Mouse (Mus musculus): Measurements from ENCODE around the gene Nav3. TPM values are rescaled to one million over a fixed set of nuclear protein-coding genes. Genes with fewer than 3 reads are reported as not detected.
A peak's percentile ranks its signal among the peaks of the same experiment; 100 is the strongest.

Gene Nav3
- polyA plus RNA-seq, 1 experiment from 2014 or later, result 27.7 TPM

DNA sequence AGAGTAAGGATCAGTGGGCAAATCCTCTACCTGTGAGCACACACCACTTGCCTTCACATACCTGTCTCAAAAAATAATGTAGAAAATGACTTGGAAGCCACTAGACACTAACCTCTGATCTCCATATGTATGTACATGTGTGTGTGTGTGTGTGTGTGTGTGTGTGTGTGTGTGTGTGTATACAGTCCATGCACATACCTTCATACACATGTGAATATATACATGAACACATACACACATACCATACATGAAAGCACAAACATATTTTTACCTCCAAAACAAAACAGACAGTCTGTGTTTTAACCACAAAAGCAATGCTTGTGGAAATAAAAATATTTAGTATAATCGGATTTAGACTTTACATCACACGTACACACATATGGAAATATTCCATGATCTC is 287.1 kb downstream of the Nav3 start:
- Histone ChIP-seq H3K4me3 (replicated peaks; ENCODE audit: low read length) (no peak overlapping the region), H3K9ac (no peak overlapping the region), H3K9me3 (ENCODE audit: control insufficient read depth, low read length) (no peaks in the 10 kb centered on the region), H3K27ac (no peak overlapping the region), H3K4me2 (replicated peaks) (no peak overlapping the region), H3K36me3 (replicated peaks; ENCODE audit: control insufficient read depth, insufficient read depth) (no peaks in the 10 kb centered on the region), H3K27me3 (ENCODE audit: control insufficient read depth, insufficient read depth, low read length) (no peaks in the 10 kb centered on the region), H3K4me1 (replicated peaks; ENCODE audit: control insufficient read depth, insufficient read depth, low read length) (peaks cover 11% of the 10 kb centered on the region)
- ATAC-seq (ENCODE audit: low FRiP score), result no peak
- no peak for DNase-seq (ENCODE audit: low spot score)
- 85% methylated on average over 2 of the region's 2 CpGs for WGBS

DNA sequence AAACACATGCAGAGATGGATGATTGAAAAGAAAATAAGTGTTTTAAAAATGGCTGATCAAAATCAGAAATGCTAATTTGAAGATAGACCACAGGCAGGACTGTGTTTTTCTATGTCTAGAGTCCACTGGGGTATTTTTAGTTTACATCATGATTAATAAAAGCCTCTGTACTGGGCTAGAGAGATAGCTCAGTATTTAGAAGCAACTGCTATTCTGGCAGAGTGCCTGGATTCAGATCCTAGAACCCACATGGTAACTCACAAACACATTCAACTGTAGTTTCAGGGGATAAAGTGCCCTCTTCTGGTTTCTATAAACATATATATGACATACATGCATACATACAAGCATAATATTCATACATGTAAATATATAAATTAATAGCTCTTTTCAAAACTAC is 293.4 kb downstream of the Nav3 start:
- H3K9ac ChIP-seq, result no peak overlapping the region
- no peak overlapping the region for H3K4me3 ChIP-seq (replicated peaks; ENCODE audit: low read length)
- H3K27ac ChIP-seq, result no peak overlapping the region
- H3K27me3 ChIP-seq (ENCODE audit: control insufficient read depth, insufficient read depth, low read length), result no peaks in the 10 kb centered on the region
- no peak overlapping the region for H3K4me2 ChIP-seq (replicated peaks)
- H3K9me3 ChIP-seq (ENCODE audit: control insufficient read depth, low read length), result no peaks in the 10 kb centered on the region
- DNase-seq (ENCODE audit: low spot score) (no peak), ATAC-seq (ENCODE audit: low FRiP score) (no peak)
- peaks cover 33% of the 10 kb centered on the region for H3K4me1 ChIP-seq (replicated peaks; ENCODE audit: control insufficient read depth, insufficient read depth, low read length)
- H3K36me3 ChIP-seq (replicated peaks; ENCODE audit: control insufficient read depth, insufficient read depth), result no peaks in the 10 kb centered on the region

GRCm38 (mm10) chr10:110160894-110161293 is 295.1 kb downstream of the Nav3 start:
- WGBS, result 36% methylated on average over 5 of the region's 5 CpGs
- H3K9me3 ChIP-seq (ENCODE audit: control insufficient read depth, low read length), result no peaks in the 10 kb centered on the region
- peak; percentile 47; the same call in 1 of the 2 replicates for ATAC-seq (ENCODE audit: low FRiP score)

DNA sequence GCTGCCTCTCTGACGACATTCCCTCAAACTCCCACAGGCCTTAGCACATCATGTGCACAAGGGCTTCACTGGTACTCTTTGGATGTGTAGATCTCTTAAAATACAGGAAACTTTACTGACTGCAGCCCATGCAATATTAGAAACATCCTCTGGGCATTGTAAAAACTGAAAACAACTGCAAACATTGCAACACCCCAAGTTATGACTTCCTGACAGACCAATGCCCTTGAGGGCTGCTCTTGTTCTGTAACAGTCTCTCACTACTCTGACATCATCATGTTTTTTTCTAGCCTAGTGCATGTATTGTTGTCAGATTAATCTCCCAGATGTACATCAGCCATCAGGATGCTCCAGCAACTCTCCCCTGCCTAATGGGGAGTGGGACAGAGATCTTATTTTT is 296.5 kb downstream of the Nav3 start:
- no peaks in the 10 kb centered on the region for H3K36me3 ChIP-seq (replicated peaks; ENCODE audit: control insufficient read depth, insufficient read depth)
- H3K27ac ChIP-seq, result peak overlapping the region; percentile 70
- no peak overlapping the region for H3K4me3 ChIP-seq (replicated peaks; ENCODE audit: low read length)
- no peaks in the 10 kb centered on the region for H3K9me3 ChIP-seq (ENCODE audit: control insufficient read depth, low read length)
- peaks cover 48% of the 10 kb centered on the region for H3K4me1 ChIP-seq (replicated peaks; ENCODE audit: control insufficient read depth, insufficient read depth, low read length)
- ATAC-seq (ENCODE audit: low FRiP score) (no peak), DNase-seq (ENCODE audit: low spot score) (no peak)
- H3K9ac ChIP-seq, result no peak overlapping the region
- no peaks in the 10 kb centered on the region for H3K27me3 ChIP-seq (ENCODE audit: control insufficient read depth, insufficient read depth, low read length)
- 19% methylated on average over 1 of the region's 1 CpGs for WGBS
- H3K4me2 ChIP-seq (replicated peaks), result no peak overlapping the region

More at GRCm38 (mm10) chr10:110160894-110161293, 295.1 kb downstream of the Nav3 start:
- peaks cover 37% of the 10 kb centered on the region for H3K4me1 ChIP-seq (replicated peaks; ENCODE audit: control insufficient read depth, insufficient read depth, low read length)
- H3K27me3 ChIP-seq (ENCODE audit: control insufficient read depth, insufficient read depth, low read length), result no peaks in the 10 kb centered on the region
- DNase-seq (ENCODE audit: low spot score), result no peak
- no peaks in the 10 kb centered on the region for H3K36me3 ChIP-seq (replicated peaks; ENCODE audit: control insufficient read depth, insufficient read depth)
- H3K4me2 ChIP-seq (replicated peaks), result no peak overlapping the region
- peak overlapping the region; percentile 70; the same call in 1 of the 2 replicates for H3K27ac ChIP-seq
- H3K4me3 ChIP-seq (replicated peaks; ENCODE audit: low read length), result no peak overlapping the region
- H3K9ac ChIP-seq, result no peak overlapping the region

GRCm38 (mm10) chr10:110158122-110158521 is 297.9 kb downstream of the Nav3 start:
- ATAC-seq (ENCODE audit: low FRiP score), result no peak
- H3K36me3 ChIP-seq (replicated peaks; ENCODE audit: control insufficient read depth, insufficient read depth), result no peaks in the 10 kb centered on the region
- no peaks in the 10 kb centered on the region for H3K27me3 ChIP-seq (ENCODE audit: control insufficient read depth, insufficient read depth, low read length)
- H3K9me3 ChIP-seq (ENCODE audit: control insufficient read depth, low read length), result no peaks in the 10 kb centered on the region
- peaks cover 42% of the 10 kb centered on the region for H3K4me1 ChIP-seq (replicated peaks; ENCODE audit: control insufficient read depth, insufficient read depth, low read length)
- no peak overlapping the region for H3K4me2 ChIP-seq (replicated peaks)
- no peak overlapping the region for H3K4me3 ChIP-seq (replicated peaks; ENCODE audit: low read length)
- 46% methylated on average over 3 of the region's 3 CpGs for WGBS
- no peak for DNase-seq (ENCODE audit: low spot score)
- H3K9ac ChIP-seq, result no peak overlapping the region
- H3K27ac ChIP-seq, result no peak overlapping the region

DNA sequence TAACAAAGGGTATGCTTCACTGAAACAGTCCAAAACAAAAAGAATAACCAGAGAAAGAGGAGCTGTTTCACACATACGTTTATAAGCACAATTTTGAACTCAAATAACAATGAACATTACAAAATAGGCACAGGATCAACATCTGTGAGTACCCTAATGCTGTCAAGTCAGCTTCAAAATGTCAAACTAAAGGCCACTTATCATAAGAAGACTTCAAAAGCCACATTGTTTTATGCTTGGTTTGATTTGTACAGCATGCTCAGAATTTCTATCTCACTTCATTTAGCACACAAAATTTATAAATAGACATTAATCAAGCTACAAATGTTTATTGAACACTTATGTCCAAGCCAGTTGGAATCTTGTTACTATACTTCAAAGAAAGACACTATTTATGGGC is 299.6 kb downstream of the Nav3 start:
- H3K9me3 ChIP-seq (ENCODE audit: control insufficient read depth, low read length), result no peaks in the 10 kb centered on the region
- no peak overlapping the region for H3K9ac ChIP-seq
- 51% methylated on average over 1 of the region's 1 CpGs for WGBS
- DNase-seq (ENCODE audit: low spot score), result no peak
- H3K27me3 ChIP-seq (ENCODE audit: control insufficient read depth, insufficient read depth, low read length), result no peaks in the 10 kb centered on the region
- no peak for ATAC-seq (ENCODE audit: low FRiP score)
- no peaks in the 10 kb centered on the region for H3K36me3 ChIP-seq (replicated peaks; ENCODE audit: control insufficient read depth, insufficient read depth)
- H3K4me1 ChIP-seq (replicated peaks; ENCODE audit: control insufficient read depth, insufficient read depth, low read length), result peaks cover 40% of the 10 kb centered on the region
- no peak overlapping the region for H3K4me3 ChIP-seq (replicated peaks; ENCODE audit: low read length)
- no peak overlapping the region for H3K4me2 ChIP-seq (replicated peaks)
- 0 out of 2 replicates have a peak overlapping the region, but pooled peaks have one; percentile 32 for H3K27ac ChIP-seq

- Histone ChIP-seq H3K4me3 (replicated peaks; ENCODE audit: low read length) (no peak overlapping the region), H3K36me3 (replicated peaks; ENCODE audit: control insufficient read depth, insufficient read depth) (no peaks in the 10 kb centered on the region), H3K9ac (no peak overlapping the region), H3K4me2 (replicated peaks) (no peak overlapping the region), H3K27me3 (ENCODE audit: control insufficient read depth, insufficient read depth, low read length) (no peaks in the 10 kb centered on the region), H3K4me1 (replicated peaks; ENCODE audit: control insufficient read depth, insufficient read depth, low read length) (peaks cover 33% of the 10 kb centered on the region), H3K27ac (peak overlapping the region; percentile 48), H3K9me3 (ENCODE audit: control insufficient read depth, low read length) (no peaks in the 10 kb centered on the region)
- ATAC-seq (ENCODE audit: low FRiP score), result no peak
- DNase-seq (ENCODE audit: low spot score), result no peak
- 89% methylated on average over 2 of the region's 2 CpGs for WGBS
Observed at GRCm38 (mm10) chr10:110155494-110155893, 300.5 kb downstream of the Nav3 start.

GRCm38 (mm10) chr10:110154873-110155237 is 301.1 kb downstream of the Nav3 start:
- Histone ChIP-seq H3K4me3 (replicated peaks; ENCODE audit: low read length) (no peak overlapping the region), H3K27me3 (ENCODE audit: control insufficient read depth, insufficient read depth, low read length) (no peaks in the 10 kb centered on the region), H3K4me2 (replicated peaks) (no peak overlapping the region), H3K36me3 (replicated peaks; ENCODE audit: control insufficient read depth, insufficient read depth) (no peaks in the 10 kb centered on the region), H3K9ac (no peak overlapping the region), H3K27ac (no peak overlapping the region), H3K4me1 (replicated peaks; ENCODE audit: control insufficient read depth, insufficient read depth, low read length) (peaks cover 28% of the 10 kb centered on the region), H3K9me3 (ENCODE audit: control insufficient read depth, low read length) (no peaks in the 10 kb centered on the region)
- no peak; the same call in 1 of the 2 replicates for ATAC-seq (ENCODE audit: low FRiP score)
- DNase-seq (ENCODE audit: low spot score), result no peak
- WGBS, result 20% methylated on average over 1 of the region's 1 CpGs

GRCm38 (mm10) chr10:110154001-110154872 is 301.8 kb downstream of the Nav3 start:
- H3K4me2 ChIP-seq (replicated peaks), result no peak overlapping the region
- no peak for DNase-seq (ENCODE audit: low spot score)
- H3K27me3 ChIP-seq (ENCODE audit: control insufficient read depth, insufficient read depth, low read length), result no peaks in the 10 kb centered on the region
- H3K36me3 ChIP-seq (replicated peaks; ENCODE audit: control insufficient read depth, insufficient read depth), result no peaks in the 10 kb centered on the region
- H3K9ac ChIP-seq, result no peak overlapping the region
- H3K9me3 ChIP-seq (ENCODE audit: control insufficient read depth, low read length), result no peaks in the 10 kb centered on the region
- 42% methylated on average over 6 of the region's 6 CpGs for WGBS
- H3K4me3 ChIP-seq (replicated peaks; ENCODE audit: low read length), result no peak overlapping the region
- ATAC-seq (ENCODE audit: low FRiP score), result peak; percentile 89
- H3K4me1 ChIP-seq (replicated peaks; ENCODE audit: control insufficient read depth, insufficient read depth, low read length), result peaks cover 22% of the 10 kb centered on the region
- peak overlapping the region; percentile 70 for H3K27ac ChIP-seq
